Mouse (Mus musculus) erythroblast, embryonic 14.5 days (primary cell): ENCODE measurements at regions not wholly inside any gene's neighbourhood (a gene's known extent, or its start where the extent isn't known, plus 50 kb on each side); places are given as distances from the start of the nearest gene placed in this dataset.

Experiments
- GATA1 ChIP-seq: IDR thresholded peaks from 2 replicates; pipeline ENCODE4 v1.6.1; 2012; ENCODE audit warnings: low read length, inconsistent platforms, mixed read lengths
- TAL1 ChIP-seq: IDR thresholded peaks from 3 replicates; pipeline ENCODE4 v1.6.1; 2012; ENCODE audit warnings: low read length, inconsistent platforms, mixed read lengths

- TF ChIP-seq TAL1, result no peak
- TF ChIP-seq GATA1, result no peak
Observed at GRCm38 (mm10) chr9:32925036-32925435, 289.0 kb downstream of the Ets1 start.
